Mouse (Mus musculus): ENCODE measurements around the gene Prrc2a.

- no peak for TF ChIP-seq POLR2A (IDR thresholded peaks at IDR 0.05; ENCODE audit: borderline replicate concordance, insufficient read depth, low read length)
- no peak for TF ChIP-seq CTCF (IDR thresholded peaks at IDR 0.05; ENCODE audit: borderline replicate concordance, insufficient read depth, low read depth, low read length)
Observed at GRCm38 (mm10) chr17:35135591-35136320, 28.9 kb downstream of the Prrc2a start.
